In genomic region chr4:150201232-150201631, GRCm38 (mm10) we compare ENCODE assay signal across 25 mouse cellular contexts. TPM values are rescaled to one million over a fixed set of nuclear protein-coding genes. Genes with fewer than 3 reads are reported as not detected.
"Had no signal": no experiment of that assay in that cellular context is flagged by ENCODE, and none has a peak within 500 bp of the region (broad histone marks: within the 10 kb centered on the region; RNA-seq: fewer than 3 reads in every experiment).

Gene Car6 (minus strand): TSS chr4:150201332.

- DNase-seq: liver, embryonic 13.5 days; liver, postnatal 0 days; lung, adult 2 months; lung, postnatal 14 days; lung, postnatal 36 days; midbrain, embryonic 14.5 days; right cerebral cortex, postnatal 14 days; spleen, adult 18-20 months; thymus, adult 18-20 months; thymus, postnatal 25 days; thymus, postnatal 4 days had no signal

- H3K4me3 ChIP-seq: liver, embryonic 13.5 days; liver, embryonic 15.5 days; lung, embryonic 15.5 days; midbrain, embryonic 10.5 days; midbrain, embryonic 12.5 days; neural tube, embryonic 12.5 days had no signal

- ATAC-seq: liver, postnatal 0 days; lung, postnatal 0 days; midbrain, embryonic 16.5 days had no signal

- H3K4me1 ChIP-seq: liver, embryonic 13.5 days; liver, embryonic 15.5 days; lung, embryonic 15.5 days; midbrain, embryonic 12.5 days; neural tube, embryonic 12.5 days had no signal

- H3K9me3 ChIP-seq: liver, embryonic 13.5 days; liver, embryonic 15.5 days; lung, embryonic 15.5 days; midbrain, embryonic 10.5 days; midbrain, embryonic 12.5 days; neural tube, embryonic 12.5 days had no signal

- H3K36me3 ChIP-seq: liver, embryonic 13.5 days; liver, embryonic 15.5 days; lung, embryonic 15.5 days; midbrain, embryonic 10.5 days; midbrain, embryonic 12.5 days; neural tube, embryonic 12.5 days had no signal

- H3K27me3 ChIP-seq: liver, embryonic 13.5 days; liver, embryonic 15.5 days; lung, embryonic 15.5 days; midbrain, embryonic 12.5 days; neural tube, embryonic 12.5 days had no signal

- H3K27ac ChIP-seq: liver, embryonic 13.5 days; liver, embryonic 15.5 days; lung, embryonic 15.5 days; midbrain, embryonic 10.5 days; midbrain, embryonic 12.5 days; neural tube, embryonic 12.5 days had no signal

RNA-seq across cellular contexts. Expression of gene Car6, which starts in this region (rescaled TPM):
- total RNA-seq: megakaryocyte-erythroid progenitor cell, adult 5-6 weeks; neutrophil, adult 5-6 weeks had no signal
- polyA plus RNA-seq: liver, embryonic 11.5 days; liver, embryonic 13.5 days; liver, embryonic 15.5 days; liver, postnatal 0 days; lung, embryonic 15.5 days; midbrain, embryonic 10.5 days; midbrain, embryonic 12.5 days; midbrain, embryonic 16.5 days; neural tube, embryonic 12.5 days; neural tube, embryonic 14.5 days; stomach, embryonic 14.5 days; stomach, embryonic 16.5 days; urinary bladder, adult 2 months had no signal
